Mouse (Mus musculus) erythroblast, embryonic 14.5 days (primary cell): ENCODE data around the gene Pxylp1. TPM values are rescaled to one million over a fixed set of nuclear protein-coding genes. Genes with fewer than 3 reads are reported as not detected.

Experiments used
- H3K27me3 ChIP-seq: 2 replicates; pipeline ENCODE4 v1.6.1; 2012; ENCODE audit warnings: inconsistent platforms; ENCODE audit not compliant: control insufficient read depth
- H3K36me3 ChIP-seq: 2 replicates; pipeline ENCODE4 v1.6.1; 2012; ENCODE audit warnings: mild to moderate bottlenecking, inconsistent platforms; ENCODE audit not compliant: control insufficient read depth
- H3K4me1 ChIP-seq: 2 replicates; pipeline ENCODE4 v1.6.1; 2012; ENCODE audit warnings: inconsistent platforms; ENCODE audit not compliant: control insufficient read depth
- H3K4me3 ChIP-seq: replicated peaks from 2 replicates; pipeline ENCODE3; 2012; ENCODE audit warnings: moderate library complexity, mild to moderate bottlenecking, inconsistent platforms
- H3K9me3 ChIP-seq: 2 replicates; pipeline ENCODE4 v1.6.1; 2012; ENCODE audit warnings: low read length, inconsistent platforms, mixed read lengths; ENCODE audit not compliant: control insufficient read depth
- GATA1 ChIP-seq: IDR thresholded peaks from 2 replicates; pipeline ENCODE4 v1.6.1; 2012; ENCODE audit warnings: low read length, inconsistent platforms, mixed read lengths
- TAL1 ChIP-seq: IDR thresholded peaks from 3 replicates; pipeline ENCODE4 v1.6.1; 2012; ENCODE audit warnings: low read length, inconsistent platforms, mixed read lengths
- polyA plus RNA-seq: library from polyadenylated mRNA; stranded (reverse); fragments of >175 nt; gene quantifications from 2 replicates; pipeline ENCODE4 v1.2.3, GENCODE M21; 2012

The Pxylp1 gene
- polyA plus RNA-seq, 1 experiment: 0.05 TPM

- no peaks in the 10 kb centered on the region for H3K4me1 ChIP-seq
- H3K36me3 ChIP-seq: no peaks in the 10 kb centered on the region
- TF ChIP-seq GATA1: no peak
- H3K4me3 ChIP-seq: no peak overlapping the region
- H3K9me3 ChIP-seq: no peaks in the 10 kb centered on the region; the same call in none of the 2 replicates
- no peaks in the 10 kb centered on the region for H3K27me3 ChIP-seq
These were observed 55.5 kb downstream of the Pxylp1 start for GRCm38 (mm10) chr9:96836984-96837383.

- Histone ChIP-seq H3K4me3 (no peak overlapping the region), H3K36me3 (no peaks in the 10 kb centered on the region)
- no peak for TF ChIP-seq GATA1
- no peak for TF ChIP-seq TAL1
These were observed 57.0 kb downstream of the Pxylp1 start for GRCm38 (mm10) chr9:96835374-96835921.

GRCm38 (mm10) chr9:96833606-96834005 lies 58.9 kb downstream of the Pxylp1 start:
- TF ChIP-seq TAL1 (no peak), GATA1 (no peak)
- no peaks in the 10 kb centered on the region for H3K9me3 ChIP-seq
- no peaks in the 10 kb centered on the region for H3K36me3 ChIP-seq
- H3K27me3 ChIP-seq: no peaks in the 10 kb centered on the region
- H3K4me1 ChIP-seq: no peaks in the 10 kb centered on the region
- H3K4me3 ChIP-seq: no peak overlapping the region

More at GRCm38 (mm10) chr9:96835374-96835921, 57.0 kb downstream of the Pxylp1 start:
- Histone ChIP-seq H3K27me3 (no peaks in the 10 kb centered on the region), H3K4me1 (no peaks in the 10 kb centered on the region), H3K9me3 (no peaks in the 10 kb centered on the region)

GRCm38 (mm10) chr9:96832516-96832915 lies 60.0 kb downstream of the Pxylp1 start:
- H3K9me3 ChIP-seq: no peaks in the 10 kb centered on the region
- H3K27me3 ChIP-seq: no peaks in the 10 kb centered on the region
- TF ChIP-seq TAL1 (no peak), GATA1 (no peak)
- no peak overlapping the region for H3K4me3 ChIP-seq
- no peaks in the 10 kb centered on the region for H3K4me1 ChIP-seq
- H3K36me3 ChIP-seq: no peaks in the 10 kb centered on the region

GRCm38 (mm10) chr9:96830856-96831359 lies 61.6 kb downstream of the Pxylp1 start:
- TF ChIP-seq TAL1 (no peak), GATA1 (no peak)
- no peaks in the 10 kb centered on the region for H3K4me1 ChIP-seq
- no peaks in the 10 kb centered on the region for H3K9me3 ChIP-seq
- no peaks in the 10 kb centered on the region for H3K27me3 ChIP-seq
- no peak overlapping the region for H3K4me3 ChIP-seq
- no peaks in the 10 kb centered on the region for H3K36me3 ChIP-seq

GRCm38 (mm10) chr9:96829682-96830081 lies 62.8 kb downstream of the Pxylp1 start:
- Histone ChIP-seq H3K4me3 (no peak overlapping the region), H3K36me3 (no peaks in the 10 kb centered on the region), H3K27me3 (no peaks in the 10 kb centered on the region), H3K4me1 (no peaks in the 10 kb centered on the region), H3K9me3 (no peaks in the 10 kb centered on the region)
- no peak for TF ChIP-seq GATA1
- no peak for TF ChIP-seq TAL1

- Histone ChIP-seq H3K36me3 (no peaks in the 10 kb centered on the region), H3K4me1 (no peaks in the 10 kb centered on the region), H3K4me3 (no peak overlapping the region), H3K9me3 (no peaks in the 10 kb centered on the region), H3K27me3 (no peaks in the 10 kb centered on the region)
- TF ChIP-seq TAL1 (no peak), GATA1 (no peak)
These were observed 64.4 kb downstream of the Pxylp1 start for GRCm38 (mm10) chr9:96828071-96828470.

- Histone ChIP-seq H3K27me3 (no peaks in the 10 kb centered on the region), H3K4me3 (no peak overlapping the region), H3K36me3 (no peaks in the 10 kb centered on the region), H3K4me1 (no peaks in the 10 kb centered on the region), H3K9me3 (no peaks in the 10 kb centered on the region)
- TF ChIP-seq GATA1 (no peak), TAL1 (no peak)
These were observed 65.3 kb downstream of the Pxylp1 start for GRCm38 (mm10) chr9:96827002-96827785.

- no peak overlapping the region for H3K4me3 ChIP-seq
- H3K36me3 ChIP-seq: no peaks in the 10 kb centered on the region
- no peaks in the 10 kb centered on the region for H3K9me3 ChIP-seq
- no peak for TF ChIP-seq TAL1
- no peak for TF ChIP-seq GATA1
- no peaks in the 10 kb centered on the region for H3K4me1 ChIP-seq
- no peaks in the 10 kb centered on the region for H3K27me3 ChIP-seq
These were observed 67.6 kb downstream of the Pxylp1 start for GRCm38 (mm10) chr9:96824857-96825256.
